Mouse (Mus musculus): ENCODE results near the gene Fam118a.

DNA sequence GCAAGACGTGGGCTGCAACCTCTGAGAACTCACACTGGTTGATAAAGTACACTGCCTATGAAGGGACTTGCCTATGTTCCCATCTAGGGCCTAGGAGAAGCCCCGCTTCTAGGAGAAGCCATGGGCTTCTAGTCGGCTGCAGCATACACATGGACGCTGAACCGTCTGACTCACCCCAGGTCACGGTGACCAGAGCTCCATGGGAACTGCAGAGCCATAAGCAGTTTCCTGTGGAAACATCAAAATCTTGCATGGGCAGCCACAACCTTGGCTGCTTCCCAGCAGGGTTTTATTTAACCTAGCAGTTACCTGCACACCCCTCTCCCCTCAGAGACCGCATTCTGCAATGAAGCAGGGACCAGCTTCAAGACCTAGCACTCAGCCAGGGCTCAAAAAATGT is 45.0 kb upstream of the Fam118a start:
- TF ChIP-seq CTCF (IDR thresholded peaks at IDR 0.05; ENCODE audit: control insufficient read depth, insufficient read depth, insufficient replicate concordance, low read depth, low read length) (no peak), POLR2A (IDR thresholded peaks at IDR 0.05; ENCODE audit: control insufficient read depth, low read depth, low read length) (no peak)

Data from testis, adult 2 months (tissue).